Mouse (Mus musculus): ENCODE data around the gene Gbf1.

DNA sequence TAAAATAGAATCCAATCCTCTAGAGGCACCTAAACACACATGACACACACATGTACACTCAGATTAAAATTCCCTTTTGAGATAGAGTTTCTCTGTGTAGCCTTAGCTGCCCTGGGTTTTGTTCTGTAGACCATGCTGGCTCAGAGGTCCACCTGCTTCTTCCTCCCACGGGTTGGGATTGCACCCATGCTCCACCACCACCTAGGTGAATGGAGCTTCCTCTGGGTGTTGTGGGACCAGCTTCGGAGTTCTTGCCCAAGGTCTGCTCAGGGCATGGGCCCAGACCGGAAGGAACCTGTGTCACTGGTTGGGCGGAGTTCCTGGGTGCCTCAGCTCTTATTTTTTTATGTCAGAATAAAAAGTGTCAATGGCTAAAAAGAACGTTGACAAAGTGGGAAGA is 62.2 kb downstream of the Gbf1 start:
- TF ChIP-seq EP300 (IDR thresholded peaks at IDR 0.05; ENCODE audit: low read length): no peak
- TF ChIP-seq CTCF (conservative IDR thresholded peaks at IDR 0.05 in 1 of 2, IDR thresholded peaks at IDR 0.05 in 1 of 2; ENCODE audit: low read depth in 2 of 2, low read length in 2 of 2): no peak
- no peak for TF ChIP-seq HCFC1 (IDR thresholded peaks at IDR 0.05; ENCODE audit: low read depth, low read length)
- no peak for TF ChIP-seq SIN3A (IDR thresholded peaks at IDR 0.05; ENCODE audit: low read length)
- TF ChIP-seq ELF1 (IDR thresholded peaks at IDR 0.05; ENCODE audit: low read depth, low read length): no peak
- TF ChIP-seq NELFE (IDR thresholded peaks at IDR 0.05; ENCODE audit: low read depth, low read length): no peak
- no peak for TF ChIP-seq E2F4 (IDR thresholded peaks at IDR 0.05; ENCODE audit: insufficient replicate concordance, low read depth, low read length)
- TF ChIP-seq CHD2 (IDR thresholded peaks at IDR 0.05; ENCODE audit: low read length): no peak
- no peak for TF ChIP-seq POLR2A (IDR thresholded peaks at IDR 0.05; ENCODE audit: low read depth, low read length)
- no peak for TF ChIP-seq SMC3 (IDR thresholded peaks at IDR 0.05; ENCODE audit: low read depth, low read length)
- no peak for TF ChIP-seq MEF2A (IDR thresholded peaks at IDR 0.05; ENCODE audit: borderline replicate concordance, low read depth, low read length)
